Mouse (Mus musculus) lung, postnatal 14 days (tissue): ENCODE data around the gene Ssu2.

Experiments
- DNase-seq: peaks from one replicate; pipeline ENCODE4 v3.0.0; 2021

The Ssu2 gene

DNA sequence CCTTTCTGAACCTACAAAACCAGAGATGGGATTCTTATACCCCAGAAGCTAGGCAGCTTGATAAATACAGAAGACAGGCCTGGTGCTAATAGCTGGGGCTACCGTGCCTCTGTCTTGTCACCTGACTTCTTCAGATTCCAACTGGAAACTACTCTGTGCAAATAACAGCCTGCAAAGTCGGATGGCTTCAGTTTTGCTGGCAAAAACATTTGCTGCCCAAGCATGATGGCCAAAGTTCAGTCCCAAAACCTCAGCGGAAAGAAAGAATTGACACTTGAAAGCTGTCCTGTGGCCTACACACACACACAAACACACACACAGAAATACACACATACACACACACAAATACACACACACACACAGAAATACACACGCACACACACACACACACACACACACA, 48.8 kb downstream of the Ssu2 start:
- DNase-seq = no peak

DNA sequence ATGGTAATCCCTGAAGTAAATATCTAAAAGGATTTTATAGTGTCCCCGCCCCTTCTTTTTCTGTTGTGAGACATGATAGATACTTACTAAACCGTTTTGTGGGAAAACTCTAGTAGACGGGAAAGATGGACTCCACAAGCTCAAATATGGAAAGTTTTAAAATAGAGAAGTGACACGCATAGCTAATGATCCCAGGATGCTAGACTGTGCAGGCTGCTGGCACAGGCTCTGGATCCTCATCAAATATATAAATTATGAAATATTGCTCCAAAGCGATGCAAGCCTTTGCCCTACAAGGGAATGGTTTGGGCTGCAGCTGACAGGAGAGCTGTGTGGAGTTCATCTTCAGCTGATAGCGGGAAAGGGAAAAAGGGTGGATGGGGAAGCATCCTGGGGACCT, 50.2 kb downstream of the Ssu2 start:
- DNase-seq = no peak

DNA sequence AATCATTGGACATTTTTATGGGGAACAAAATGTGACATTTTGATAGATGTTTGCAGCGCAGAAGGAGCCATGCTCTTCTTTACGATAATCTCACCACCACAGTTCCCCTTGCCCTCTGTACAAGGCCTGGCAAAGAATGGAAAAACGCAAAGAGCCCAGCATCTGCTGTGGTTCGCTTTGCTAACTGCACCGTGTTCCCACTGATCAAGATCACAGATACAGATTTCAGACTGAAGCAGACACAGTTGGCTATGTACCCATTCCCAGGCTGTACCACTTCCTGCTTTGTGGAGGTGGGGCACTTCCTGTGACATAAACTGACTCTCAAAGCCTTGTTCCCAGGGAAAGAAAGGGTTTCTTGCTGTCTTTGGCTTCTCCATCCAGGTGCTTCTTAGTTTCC, 53.9 kb downstream of the Ssu2 start:
- DNase-seq = peak; percentile 9

DNA sequence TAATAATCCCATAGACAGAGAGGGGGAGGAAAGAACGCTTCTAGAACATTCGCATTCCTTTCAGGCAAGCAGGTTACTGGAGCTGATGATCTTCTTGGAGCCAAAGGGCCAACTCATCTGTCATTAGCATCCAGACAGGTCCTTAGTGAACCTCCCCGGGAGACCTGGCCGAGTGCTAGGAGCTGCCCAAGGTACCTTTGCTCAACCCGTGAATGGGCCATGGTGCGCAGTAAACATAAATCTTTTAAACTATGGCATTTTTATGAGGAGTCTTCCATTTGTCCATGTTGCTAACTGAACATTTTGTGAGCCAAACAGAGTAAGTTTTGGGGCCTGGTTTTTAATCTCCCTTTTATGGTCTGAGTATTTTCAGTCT, 56.6 kb downstream of the Ssu2 start:
- no peak for DNase-seq

DNA sequence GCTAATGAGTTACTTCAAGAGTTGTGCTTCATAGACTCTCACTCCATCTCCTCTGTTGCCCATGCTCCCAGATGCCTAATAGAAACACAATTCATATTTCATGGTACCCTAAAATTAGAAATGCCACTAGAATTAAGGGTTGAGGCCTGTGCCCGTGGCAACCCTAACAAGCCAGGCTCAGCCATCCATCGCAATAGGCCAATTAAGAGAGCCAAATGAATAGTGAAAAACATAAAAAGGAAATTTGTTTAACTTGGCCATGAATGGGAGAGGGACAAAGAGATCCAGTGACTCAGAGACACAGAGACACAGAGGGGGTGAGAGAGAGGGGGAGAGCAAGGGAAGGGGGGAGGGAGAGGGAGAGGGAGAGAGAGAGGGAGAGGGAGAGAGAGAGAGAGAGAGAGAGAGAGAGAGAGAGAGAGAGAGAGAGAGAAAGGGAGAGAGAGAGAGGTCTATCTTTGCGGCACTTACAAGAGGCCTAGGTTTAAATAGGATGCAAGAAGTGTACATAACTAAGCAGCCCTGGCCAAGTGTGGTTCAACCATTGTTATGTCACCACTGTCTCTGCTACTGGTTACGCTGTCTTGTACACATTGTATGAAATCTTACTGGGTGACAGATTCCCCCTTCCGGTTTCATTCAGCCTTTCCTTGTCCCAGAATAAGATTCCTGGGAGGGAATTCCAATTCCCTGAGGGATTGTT, 57.2 kb downstream of the Ssu2 start:
- DNase-seq = no peak

DNA sequence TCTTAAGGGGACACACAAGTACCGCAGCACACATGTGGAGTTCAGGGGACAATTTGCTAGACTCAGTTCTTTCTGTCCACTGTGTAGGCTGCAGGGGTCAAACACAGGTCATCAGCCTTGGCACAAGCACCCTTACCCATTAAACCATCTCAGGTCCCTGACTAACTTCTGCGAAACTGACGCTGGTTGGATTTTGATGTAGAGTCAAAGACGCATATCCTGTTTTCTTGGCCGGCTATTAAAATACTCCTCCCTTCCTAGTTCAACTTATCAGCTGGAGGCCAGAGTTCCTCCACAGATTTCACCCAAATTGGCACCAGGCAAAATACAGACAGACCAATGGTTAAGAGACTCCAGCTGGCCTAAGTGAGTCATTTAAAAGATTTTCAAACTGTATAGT, 60.0 kb downstream of the Ssu2 start:
- DNase-seq = peak; percentile 8

DNA sequence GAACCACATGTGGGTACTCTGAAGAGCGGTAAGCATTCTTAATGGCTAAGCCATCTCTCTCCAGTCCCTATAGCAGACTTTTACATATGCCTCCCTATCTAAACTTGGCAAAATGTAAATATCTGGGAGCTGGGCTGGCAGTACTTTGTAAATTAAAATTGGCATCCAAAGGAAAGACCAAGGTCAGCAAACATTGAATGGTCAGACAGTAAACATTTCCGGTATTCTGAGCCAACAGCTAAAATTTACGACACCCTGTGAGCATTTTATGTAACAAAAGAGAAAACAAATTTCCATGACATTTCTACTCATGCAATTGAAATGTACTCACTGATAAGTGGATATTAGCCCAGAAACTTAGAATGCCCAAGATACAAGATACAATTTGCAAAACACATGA, 62.6 kb downstream of the Ssu2 start:
- no peak for DNase-seq

DNA sequence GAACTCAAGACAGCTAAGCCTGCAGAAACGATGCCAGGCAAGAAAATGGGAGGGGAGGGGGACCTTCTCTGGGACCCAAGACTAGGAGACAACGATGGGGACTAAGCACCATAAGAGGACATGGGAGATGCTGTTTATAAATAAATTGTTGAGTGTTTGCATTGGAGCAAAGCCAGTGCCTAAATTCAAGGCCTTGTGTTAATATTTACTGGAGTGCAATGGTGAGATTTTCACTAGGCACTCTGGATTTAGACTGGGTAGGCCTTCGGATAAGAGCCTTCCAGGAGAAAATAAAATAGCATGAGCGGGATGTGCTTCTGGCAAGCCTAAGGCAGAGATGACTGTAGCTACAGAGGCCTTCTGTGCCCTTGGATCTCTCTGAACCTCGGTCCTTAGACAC, 64.9 kb downstream of the Ssu2 start:
- DNase-seq = no peak

DNA sequence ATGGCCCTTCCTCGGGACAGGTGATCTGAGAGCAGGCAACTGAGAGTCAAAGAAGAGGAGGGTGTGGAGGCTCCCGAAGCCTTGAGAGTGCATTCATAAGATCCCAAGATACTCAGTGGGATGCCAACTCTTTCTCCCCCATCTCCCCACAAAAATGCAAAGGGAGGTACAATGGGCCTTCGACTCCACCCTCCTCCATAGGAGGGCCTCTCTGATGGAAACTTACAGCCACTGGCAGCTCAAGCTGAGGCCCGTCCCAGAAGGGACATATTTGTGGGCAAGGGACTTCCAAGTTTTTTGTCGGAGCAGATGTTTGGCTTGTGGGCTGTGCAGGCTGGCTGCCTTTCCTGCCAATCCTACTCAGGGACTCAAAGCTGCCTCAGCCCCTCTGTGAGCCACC, 67.1 kb downstream of the Ssu2 start:
- no peak for DNase-seq

DNA sequence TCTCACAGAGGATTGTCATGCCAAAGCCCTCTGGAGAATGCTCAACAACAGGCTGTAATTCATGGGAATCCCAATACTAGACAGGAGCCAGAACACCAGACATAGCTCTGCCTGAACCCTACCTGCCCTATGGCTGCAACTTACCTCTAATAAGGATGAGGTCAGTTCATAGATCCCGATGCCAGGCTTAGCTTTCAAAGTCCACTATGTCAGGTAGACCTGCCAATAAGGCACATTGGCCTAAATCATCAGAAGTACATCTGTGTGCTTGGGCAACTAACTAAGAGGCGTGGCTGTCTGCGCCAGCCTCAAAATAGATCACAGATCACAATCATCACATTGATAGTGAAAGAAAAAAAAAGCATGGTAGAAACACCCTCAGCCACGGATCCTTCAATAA, 68.4 kb downstream of the Ssu2 start:
- DNase-seq = no peak

DNA sequence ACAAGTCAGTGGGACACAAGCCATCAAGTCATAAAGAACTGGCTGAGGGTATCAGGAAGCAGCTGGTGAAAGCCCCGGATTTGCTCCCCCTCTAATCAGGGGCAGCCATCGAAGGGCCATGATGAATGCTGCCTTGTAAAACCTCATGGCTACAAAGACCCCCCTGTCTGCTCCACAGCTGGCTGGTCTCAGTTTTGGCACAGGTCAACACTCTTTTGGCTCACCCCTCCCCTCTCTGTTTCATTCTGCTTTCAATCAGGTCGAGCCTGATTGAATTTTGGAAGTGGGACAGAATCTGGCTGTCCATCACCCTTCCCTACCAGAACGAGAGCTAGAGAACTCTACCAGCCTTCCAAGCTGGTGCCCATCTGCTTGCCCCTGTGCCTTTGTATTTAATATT, 76.4 kb downstream of the Ssu2 start:
- no peak for DNase-seq

DNA sequence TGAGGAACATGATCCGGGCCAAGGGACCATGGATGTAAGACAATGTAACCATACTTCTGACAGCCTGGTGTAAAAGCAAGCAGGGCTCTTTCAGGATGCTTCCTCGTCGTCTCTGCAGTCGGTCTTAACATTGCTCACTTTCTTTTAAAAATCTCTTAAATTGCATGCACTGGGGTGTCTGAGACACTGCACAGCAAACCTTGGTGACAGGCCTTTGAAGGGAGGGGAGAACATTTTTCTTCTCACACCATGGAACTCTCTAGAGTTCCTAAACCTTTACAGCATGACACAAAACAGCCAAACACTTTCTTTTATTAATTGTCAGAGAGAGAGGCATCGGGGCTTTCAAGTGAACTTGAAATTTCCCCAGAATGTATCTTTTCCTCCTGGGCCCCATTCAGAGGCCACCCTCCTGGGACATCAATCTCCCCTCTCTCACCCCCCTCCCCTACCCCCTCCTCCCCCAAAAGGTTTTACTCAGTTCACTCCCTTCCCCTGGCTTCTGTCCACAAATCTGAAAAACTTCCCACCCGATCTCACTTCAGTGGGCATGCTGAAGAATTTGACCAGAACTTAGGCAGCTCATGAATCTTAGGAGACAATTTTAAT, 78.4 kb downstream of the Ssu2 start:
- DNase-seq = no peak
